Mouse (Mus musculus) ES-Bruce4 (cell line): ENCODE results near the gene Olfr1360. TPM values are rescaled to one million over a fixed set of nuclear protein-coding genes. Genes with fewer than 3 reads are reported as not detected.
"Not testable (repeated sequence)": the region's sequence is repeated elsewhere in the genome, so short reads cannot be mapped to it uniquely, and the experiment has no call there.

ENCODE experiments used
- H3K27ac ChIP-seq: 2 replicates; pipeline ENCODE4 v1.5.1; 2012; ENCODE audit warnings: low read length, inconsistent platforms; ENCODE audit not compliant: insufficient read depth
- H3K27me3 ChIP-seq: 2 replicates; pipeline ENCODE4 v1.6.1; 2012; ENCODE audit warnings: mild to moderate bottlenecking, low read length, inconsistent platforms; ENCODE audit not compliant: control insufficient read depth, poor library complexity, insufficient read depth, severe bottlenecking
- H3K36me3 ChIP-seq: 2 replicates; pipeline ENCODE4 v1.6.1; 2012; ENCODE audit warnings: inconsistent platforms, mild to moderate bottlenecking, low read length, moderate library complexity; ENCODE audit not compliant: control insufficient read depth, poor library complexity, insufficient read depth, severe bottlenecking
- H3K4me1 ChIP-seq: one replicate; pipeline ENCODE4 v1.8.1; 2011; ENCODE audit warnings: low read length; ENCODE audit not compliant: control insufficient read depth, insufficient read depth
- H3K4me3 ChIP-seq: 2 replicates; pipeline ENCODE4 v1.5.1; 2011; ENCODE audit warnings: low read depth, mild to moderate bottlenecking, low read length
- H3K9ac ChIP-seq: 2 replicates; pipeline ENCODE4 v1.6.1; 2012; ENCODE audit warnings: low read depth, mild to moderate bottlenecking, inconsistent platforms; ENCODE audit not compliant: poor library complexity, severe bottlenecking
- H3K9me3 ChIP-seq: replicated peaks from 2 replicates; pipeline ENCODE4 v1.6.1; 2012; ENCODE audit warnings: mild to moderate bottlenecking, low read length, inconsistent platforms; ENCODE audit not compliant: control insufficient read depth, poor library complexity, insufficient read depth, severe bottlenecking
- CTCF ChIP-seq: IDR thresholded peaks from one replicate; pipeline ENCODE4 v1.8.1; 2011; ENCODE audit warnings: low read depth, low read length
- EP300 ChIP-seq: IDR thresholded peaks from 2 replicates; pipeline ENCODE4 v1.6.1; 2011; ENCODE audit warnings: low read depth, low read length; ENCODE audit not compliant: insufficient read depth
- POLR2A ChIP-seq: IDR thresholded peaks from one replicate; pipeline ENCODE4 v1.8.1; 2011; ENCODE audit warnings: low read length; ENCODE audit not compliant: insufficient read depth
- polyA plus RNA-seq: library from polyadenylated mRNA; stranded (reverse); fragments of >200 nt; gene quantifications from 2 replicates; pipeline ENCODE4 v1.2.4, GENCODE M21; 2011; ENCODE audit warnings: low read depth; ENCODE audit not compliant: missing spikeins, insufficient read depth, insufficient read length

Gene Olfr1360
- polyA plus RNA-seq, result not detected in 2 replicates

GRCm38 (mm10) chr13:21677305-21677704 lies at the start of gene Olfr1360:
Gene Olfr1360, minus strand, starts transcription at chr13:21677405.
- Histone ChIP-seq H3K4me1 (no peaks in the 10 kb centered on the region), H3K36me3 (no peaks in the 10 kb centered on the region), H3K9me3 (no peaks in the 10 kb centered on the region), H3K27ac (no peak within 1 kb of the TSS), H3K4me3 (no peak within 1 kb of the TSS), H3K27me3 (no peaks in the 10 kb centered on the region), H3K9ac (no peak within 1 kb of the TSS)
- TF ChIP-seq POLR2A (no peak), EP300 (no peak), CTCF (no peak)

DNA sequence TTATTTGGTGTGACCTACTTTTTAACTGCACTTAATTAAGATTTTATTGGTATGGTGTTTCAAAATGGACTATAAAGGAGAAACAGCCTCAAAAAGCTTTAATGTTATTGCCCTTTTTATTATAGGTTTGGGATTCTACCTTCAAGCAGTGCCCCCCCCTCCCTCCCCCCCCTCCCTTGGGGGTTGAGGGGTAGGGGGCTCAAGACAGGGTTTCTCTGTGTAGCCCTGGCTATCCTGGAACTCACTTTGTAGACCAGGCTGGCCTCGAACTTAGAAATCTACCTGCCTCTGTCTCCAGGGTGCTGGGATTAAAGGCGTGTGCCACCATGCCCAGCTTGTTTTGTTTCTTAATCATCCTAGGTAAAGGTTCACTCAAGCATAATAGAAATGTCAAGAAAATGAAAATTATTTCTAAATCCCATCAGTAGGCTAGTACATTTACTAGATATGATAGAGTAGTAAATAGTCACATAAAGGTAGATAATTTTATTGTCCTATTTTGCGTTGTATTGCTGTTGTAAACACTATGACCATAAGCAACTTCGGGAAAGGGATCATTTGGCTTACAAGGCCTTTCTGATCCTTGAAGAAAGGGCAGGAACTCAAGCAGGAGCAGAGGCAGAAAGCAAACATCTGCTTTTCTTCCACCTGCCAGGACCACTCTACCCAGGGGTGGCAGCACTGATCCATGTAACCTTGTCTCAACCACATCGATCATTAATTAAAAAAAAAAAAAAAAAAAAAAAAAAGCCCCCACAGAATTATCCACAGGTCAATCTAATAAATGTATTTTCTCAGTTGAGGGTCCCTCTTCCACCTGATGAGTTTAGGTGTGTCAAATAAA lies 46.0 kb upstream of the Olfr1360 start:
- no peaks in the 10 kb centered on the region for H3K27me3 ChIP-seq
- no peaks in the 10 kb centered on the region for H3K9me3 ChIP-seq
- no peak overlapping the region for H3K4me3 ChIP-seq
- no peaks in the 10 kb centered on the region for H3K36me3 ChIP-seq
- TF ChIP-seq CTCF, result peak; percentile 11
- TF ChIP-seq EP300, result no peak
- peak overlapping the region; percentile 98 for H3K27ac ChIP-seq
- H3K4me1 ChIP-seq, result no peaks in the 10 kb centered on the region
- H3K9ac ChIP-seq, result peak overlapping the region; percentile 96

DNA sequence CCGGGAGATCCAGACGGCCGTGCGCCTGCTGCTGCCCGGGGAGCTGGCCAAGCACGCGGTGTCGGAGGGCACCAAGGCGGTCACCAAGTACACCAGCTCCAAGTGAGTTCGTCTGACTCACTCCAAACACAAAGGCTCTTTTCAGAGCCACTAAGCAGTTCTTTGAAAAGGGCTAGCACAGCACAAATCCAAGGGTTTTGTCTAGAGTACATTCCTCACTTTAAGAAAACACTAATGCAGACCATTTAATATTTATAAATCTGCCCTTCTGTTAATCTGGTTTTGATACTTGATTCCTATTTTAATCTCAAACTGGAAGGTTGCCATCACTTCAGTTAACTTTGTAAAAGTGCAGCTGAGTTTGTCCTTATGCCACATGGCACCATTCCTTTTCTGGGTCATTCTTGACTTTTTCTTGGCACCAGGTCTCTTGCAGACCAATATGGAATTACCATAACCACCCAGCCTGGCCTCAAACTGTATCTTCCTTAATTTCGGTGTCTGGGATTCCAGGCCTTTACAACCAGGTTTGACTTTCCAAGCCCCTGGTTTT lies 45.2 kb upstream of the Olfr1360 start:
- Histone ChIP-seq H3K4me1 (no peaks in the 10 kb centered on the region), H3K9me3 (no peaks in the 10 kb centered on the region), H3K36me3 (no peaks in the 10 kb centered on the region), H3K27me3 (no peaks in the 10 kb centered on the region), H3K9ac (peak overlapping the region; percentile 96), H3K4me3 (peak overlapping the region; percentile 51), H3K27ac (peak overlapping the region; percentile 98)
- TF ChIP-seq EP300, result no peak
- no peak for TF ChIP-seq CTCF
- no peak for TF ChIP-seq POLR2A

- not testable (repeated sequence) for H3K4me1 ChIP-seq, H3K27me3 ChIP-seq, H3K36me3 ChIP-seq, H3K9me3 ChIP-seq
- H3K9ac ChIP-seq, result peak within 1 kb of the TSS; percentile 96
- H3K27ac ChIP-seq, result peak within 1 kb of the TSS; percentile 98
- peak within 1 kb of the TSS; percentile 68 for H3K4me3 ChIP-seq
- TF ChIP-seq POLR2A, result peak; percentile 96
Observed at GRCm38 (mm10) chr13:21721757-21722372, 44.7 kb upstream of the Olfr1360 start, which contains the start of gene Hist1h2bm. Gene Hist1h2bm, plus strand, starts transcription at chr13:21722044.

DNA sequence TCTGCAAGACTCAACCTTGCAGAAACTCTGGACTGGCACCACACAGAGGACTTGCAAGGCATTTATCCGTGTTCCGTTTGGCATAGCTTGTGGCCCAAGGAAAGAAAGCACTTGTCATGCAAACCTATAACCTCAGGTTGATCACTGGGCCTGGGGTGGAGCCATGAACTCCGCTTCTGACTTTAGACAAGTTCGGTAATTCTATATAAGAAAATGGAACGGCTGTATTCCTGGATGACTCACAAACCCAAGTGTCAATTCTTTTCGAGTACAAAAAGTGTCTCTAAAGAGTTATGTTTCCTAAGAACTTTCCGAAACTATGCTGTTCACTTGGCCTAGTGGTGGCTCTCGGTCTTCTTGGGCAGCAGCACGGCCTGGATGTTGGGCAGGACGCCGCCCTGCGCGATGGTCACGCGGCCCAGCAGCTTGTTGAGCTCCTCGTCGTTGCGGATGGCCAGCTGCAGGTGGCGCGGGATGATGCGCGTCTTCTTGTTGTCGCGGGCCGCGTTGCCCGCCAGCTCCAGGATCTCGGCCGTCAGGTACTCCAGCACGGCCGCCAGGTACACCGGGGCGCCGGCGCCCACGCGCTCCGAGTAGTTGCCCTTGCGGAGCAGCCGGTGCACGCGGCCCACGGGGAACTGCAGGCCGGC lies 44.0 kb upstream of the Olfr1360 start:
- not testable (repeated sequence) for H3K4me1 ChIP-seq, H3K9me3 ChIP-seq

More for the DNA sequence above, 44.0 kb upstream of the Olfr1360 start:
- Histone ChIP-seq H3K4me3 (peak overlapping the region; percentile 68), H3K27ac (peak overlapping the region; percentile 84), H3K9ac (peak overlapping the region; percentile 72)
- H3K36me3 ChIP-seq, H3K27me3 ChIP-seq: not testable (repeated sequence)
